8 mouse cellular contexts compared by ENCODE assay signal in the genomic region with DNA sequence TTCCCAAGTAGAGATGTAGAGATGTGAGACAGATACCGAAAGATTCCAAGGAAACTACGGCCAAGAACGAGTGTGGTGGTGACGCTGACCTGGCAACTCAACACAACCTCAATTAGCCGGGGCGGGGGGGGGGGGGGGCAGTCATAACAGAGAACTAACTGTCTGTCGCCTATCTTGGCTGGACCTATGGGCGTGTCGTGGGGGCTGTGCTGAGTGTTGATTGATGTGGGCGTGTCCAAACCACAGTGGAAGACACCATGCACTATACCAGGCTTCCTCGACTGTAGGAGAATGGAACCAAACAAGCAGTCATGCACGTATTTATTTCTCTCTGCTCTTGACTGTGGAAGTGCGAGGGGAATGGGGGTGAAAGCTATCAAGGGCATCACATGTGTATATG. TPM values are rescaled to one million over a fixed set of nuclear protein-coding genes. Genes with fewer than 3 reads are reported as not detected.
A peak's percentile ranks its signal among the peaks of the same experiment; 100 is the strongest.
DNase-seq lines count a peak whose midpoint lies in the region; ATAC-seq and TF ChIP-seq lines count a peak whose summit lies in the region.

No protein-coding gene starts in this region.

- H3K4me3 ChIP-seq in kidney, embryonic 15.5 days (replicated peaks) = no peak overlapping the region
- peak overlapping the region in 2 of 3 experiments; percentile 19 to 38 for H3K4me3 ChIP-seq in CH12.LX (replicated peaks in 1 of 3; ENCODE audit: low read depth in 2 of 3, low read length in 2 of 3, poor library complexity in 1 of 3)
- peak overlapping the region; percentile 3; the same call in 1 of the 2 replicates for H3K4me3 ChIP-seq in limb, embryonic 15.5 days
- no peak overlapping the region for H3K4me3 ChIP-seq in midbrain, embryonic 15.5 days

- 54% methylated on average over 13 of the region's 13 CpGs for WGBS in kidney, embryonic 15.5 days
- WGBS in limb, embryonic 15.5 days = 47% methylated on average over 13 of the region's 13 CpGs
- 76% methylated on average over 12 of the region's 13 CpGs for WGBS in midbrain, embryonic 15.5 days

- no peak overlapping the region for H3K4me2 ChIP-seq in kidney, embryonic 15.5 days
- peak overlapping the region; percentile 97 for H3K4me2 ChIP-seq in CH12.LX (ENCODE audit: insufficient read depth, low read depth, poor library complexity, severe bottlenecking)
- H3K4me2 ChIP-seq in limb, embryonic 15.5 days = 0 out of 2 replicates have a peak overlapping the region, but pooled peaks have one; percentile 3
- no peak overlapping the region for H3K4me2 ChIP-seq in midbrain, embryonic 15.5 days

- no peaks in the 10 kb centered on the region for H3K79me2 ChIP-seq in CH12.LX (replicated peaks; ENCODE audit: control insufficient read depth, extremely low read depth, insufficient read depth, poor library complexity, severe bottlenecking)

- H3K36me3 ChIP-seq in kidney, embryonic 15.5 days = no peaks in the 10 kb centered on the region
- H3K36me3 ChIP-seq in CH12.LX (replicated peaks in 1 of 2; ENCODE audit: control insufficient read depth in 1 of 2, insufficient read depth in 1 of 2, low read length in 1 of 2) = no peaks in the 10 kb centered on the region
- H3K36me3 ChIP-seq in limb, embryonic 15.5 days = no peaks in the 10 kb centered on the region
- H3K36me3 ChIP-seq in midbrain, embryonic 15.5 days (replicated peaks) = no peaks in the 10 kb centered on the region

- H3K4me1 ChIP-seq in kidney, embryonic 15.5 days = 0 out of 2 replicates have a peak, but pooled peaks cover 3% of the 10 kb centered on the region
- H3K4me1 ChIP-seq in CH12.LX (ENCODE audit: control insufficient read depth in 1 of 2, insufficient read depth in 2 of 2) = peaks cover 7 to 28% of the 10 kb centered on the region in 2 experiments
- H3K4me1 ChIP-seq in limb, embryonic 15.5 days = 0 out of 2 replicates have a peak, but pooled peaks cover 5% of the 10 kb centered on the region
- H3K4me1 ChIP-seq in midbrain, embryonic 15.5 days = peaks cover 5% of the 10 kb centered on the region; the same call in 1 of the 2 replicates

- no peak for DNase-seq in kidney, adult 11 months
- peak; percentile 86 for DNase-seq in CH12.LX (ENCODE audit: extremely low read depth)
- no peak for DNase-seq in frontal cortex, postnatal 25 days (ENCODE audit: low spot score in 2 of 2)
- no peak for DNase-seq in urinary bladder, postnatal 36 days (ENCODE audit: low spot score in 2 of 2)

- no peak for TF ChIP-seq EP300 in CH12.LX (IDR thresholded peaks at IDR 0.05; ENCODE audit: low read length)

- H3K27me3 ChIP-seq in kidney, embryonic 15.5 days = no peaks in the 10 kb centered on the region
- no peaks in the 10 kb centered on the region for H3K27me3 ChIP-seq in CH12.LX (replicated peaks)
- no peaks in the 10 kb centered on the region for H3K27me3 ChIP-seq in limb, embryonic 15.5 days
- H3K27me3 ChIP-seq in midbrain, embryonic 15.5 days (replicated peaks) = no peaks in the 10 kb centered on the region

- H3K9ac ChIP-seq in kidney, embryonic 15.5 days = no peak overlapping the region
- H3K9ac ChIP-seq in CH12.LX (ENCODE audit: insufficient read depth, low read depth) = no peak overlapping the region
- H3K9ac ChIP-seq in limb, embryonic 15.5 days = no peak overlapping the region
- H3K9ac ChIP-seq in midbrain, embryonic 15.5 days = no peak overlapping the region

- dilution Hi-C loops in CH12.LX (cut with MboI; ENCODE audit: extremely low pct_ligation_motif_present, extremely low pct_unique_long_range_greater_than_20kb, low sequenced_read_pairs) = no loop called here

- TF ChIP-seq CTCF in CH12.LX (conservative IDR thresholded peaks at IDR 0.05 in 1 of 2, IDR thresholded peaks at IDR 0.05 in 1 of 2; ENCODE audit: low read depth in 2 of 2, low read length in 2 of 2) = no peak

- 0 out of 2 replicates have a peak, but pooled peaks have one; percentile 52 for ATAC-seq in kidney, embryonic 15.5 days (replicated peaks; ENCODE audit: low FRiP score)
- ATAC-seq in common myeloid progenitor, adult 5-6 weeks (replicated peaks; ENCODE audit: low read depth, poor library complexity, severe bottlenecking) = peak; percentile 76
- ATAC-seq in limb, embryonic 15.5 days (ENCODE audit: insufficient number of reproducible peaks, low FRiP score, low TSS enrichment, low read depth) = no peak
- no peak for ATAC-seq in midbrain, embryonic 15.5 days (replicated peaks)

- in situ Hi-C loops in CH12.LX (cut with MboI; ENCODE audit: low pct_ligation_motif_present, low pct_unique_long_range_greater_than_20kb, low sequenced_read_pairs) = no loop called here

- TF ChIP-seq POLR2A in CH12.LX (IDR thresholded peaks at IDR 0.05; ENCODE audit: low read depth, low read length) = no peak

- no peak overlapping the region for H3K27ac ChIP-seq in kidney, embryonic 15.5 days
- no peak overlapping the region for H3K27ac ChIP-seq in CH12.LX (ENCODE audit: insufficient read depth, low read depth)
- no peak overlapping the region for H3K27ac ChIP-seq in limb, embryonic 15.5 days
- no peak overlapping the region for H3K27ac ChIP-seq in midbrain, embryonic 15.5 days

- TF ChIP-seq RAD21 in CH12.LX (IDR thresholded peaks at IDR 0.05; ENCODE audit: low read depth, low read length) = no peak

- H3K9me3 ChIP-seq in kidney, embryonic 15.5 days (replicated peaks) = no peaks in the 10 kb centered on the region
- no peaks in the 10 kb centered on the region for H3K9me3 ChIP-seq in CH12.LX (replicated peaks; ENCODE audit: low read length)
- no peaks in the 10 kb centered on the region for H3K9me3 ChIP-seq in limb, embryonic 15.5 days
- no peaks in the 10 kb centered on the region for H3K9me3 ChIP-seq in midbrain, embryonic 15.5 days

TF ChIP-seq in CH12.LX, 34 proteins besides CTCF, POLR2A, EP300 and RAD21:
- no peak for TF ChIP-seq HCFC1 (IDR thresholded peaks at IDR 0.05; ENCODE audit: low read depth, low read length)
- no peak for TF ChIP-seq ETS1 (conservative IDR thresholded peaks at IDR 0.05; ENCODE audit: low read depth, low read length)
- no peak for TF ChIP-seq CHD1 (IDR thresholded peaks at IDR 0.05; ENCODE audit: low read depth, low read length)
- no peak for TF ChIP-seq ZMIZ1 (IDR thresholded peaks at IDR 0.05; ENCODE audit: low read depth, low read length)

RNA-seq across cellular contexts. Expression of a gene that starts 19.1 kb away (rescaled TPM):
- 1.8 and 2.4 TPM in 2 replicates for polyA plus RNA-seq in kidney, embryonic 15.5 days (2015; fragmentation: Nextera tagmentation; extraction: Ambion mirVana)
- total RNA-seq in CH12.LX (2012; rRNA removed) = 1.9 and 2.1 TPM in 2 replicates
- 3.2 and 3.7 TPM in 2 replicates for total RNA-seq in CH12.LX (2014; rRNA removed)
- polyA plus RNA-seq in CH12.LX (2012; ENCODE audit: insufficient read length, low read depth) = 3.5 and 4.3 TPM in 2 replicates
- not detected in 2 replicates for total RNA-seq in common myeloid progenitor, adult 5-6 weeks (2017)
- 0.78 and 0.81 TPM in 2 replicates for polyA plus RNA-seq in limb, embryonic 15.5 days (2015; fragmentation: Nextera tagmentation; extraction: Ambion mirVana)
- 30.7 and 33.9 TPM in 2 replicates for polyA plus RNA-seq in midbrain, embryonic 15.5 days (2015; fragmentation: Nextera tagmentation; extraction: Ambion mirVana)

Comparison
In these comparisons a context has a peak if more than half of its experiments do, and no peak if none do; other contexts are left out.
1. ATAC-seq: peak in kidney, embryonic 15.5 days (single experiment) and common myeloid progenitor, adult 5-6 weeks (single experiment); none in limb, embryonic 15.5 days (single experiment) and midbrain, embryonic 15.5 days (single experiment).
2. H3K4me2 ChIP-seq: peak in CH12.LX (single experiment) and limb, embryonic 15.5 days (single experiment); none in kidney, embryonic 15.5 days (single experiment) and midbrain, embryonic 15.5 days (single experiment).
3. H3K4me3 ChIP-seq: peak in CH12.LX (2 of 3) and limb, embryonic 15.5 days (single experiment); none in kidney, embryonic 15.5 days (single experiment) and midbrain, embryonic 15.5 days (single experiment).